Mouse (Mus musculus): ENCODE measurements around the gene Ppp2r1a.

- TF ChIP-seq POLR2A (IDR thresholded peaks at IDR 0.05; ENCODE audit: control insufficient read depth, low read depth, low read length), result no peak
- no peak for TF ChIP-seq CTCF (IDR thresholded peaks at IDR 0.05; ENCODE audit: control insufficient read depth, insufficient read depth, insufficient replicate concordance, low read depth, low read length)
Measured at GRCm38 (mm10) chr17:20904991-20905390, 40.1 kb upstream of the Ppp2r1a start, which contains the start of gene Vmn1r231.

Data from testis, adult 2 months (tissue).